27 mouse cellular contexts compared by ENCODE assay signal in genomic region chr6:134721729-134722269, GRCm38 (mm10).
DNase-seq lines count a peak whose midpoint lies in the region; ATAC-seq and TF ChIP-seq lines count a peak whose summit lies in the region.
"Had no signal": no experiment of that assay in that cellular context is flagged by ENCODE, and none has a peak within 500 bp of the region (broad histone marks: within the 10 kb centered on the region; RNA-seq: fewer than 3 reads in every experiment).

No protein-coding gene starts in this region.

- TF ChIP-seq POLR2A in brain, embryonic 14.5 days (IDR thresholded peaks at IDR 0.05; ENCODE audit: borderline replicate concordance, extremely low read depth, insufficient read depth, insufficient read length, poor library complexity, severe bottlenecking) = no peak
- no peak for TF ChIP-seq POLR2A in limb, embryonic 14.5 days (IDR thresholded peaks at IDR 0.05; ENCODE audit: borderline replicate concordance, extremely low read depth, insufficient read depth, insufficient read length)

- no peak overlapping the region for H3K4me2 ChIP-seq in lung, embryonic 14.5 days
- H3K4me2 ChIP-seq in limb, embryonic 14.5 days (replicated peaks; ENCODE audit: low read depth, low read length, severe bottlenecking) = no peak overlapping the region
- H3K4me2 ChIP-seq: intestine, embryonic 15.5 days; liver, embryonic 11.5 days had no signal

- no peaks in the 10 kb centered on the region for H3K9me3 ChIP-seq in lung, embryonic 14.5 days (ENCODE audit: low read depth, low read length)
- H3K9me3 ChIP-seq in limb, embryonic 14.5 days (ENCODE audit: control insufficient read depth, low read length) = no peaks in the 10 kb centered on the region
- H3K9me3 ChIP-seq: G1E; hindbrain, embryonic 10.5 days; intestine, embryonic 15.5 days; midbrain, embryonic 10.5 days had no signal

- no peaks in the 10 kb centered on the region for H3K4me1 ChIP-seq in lung, embryonic 14.5 days (ENCODE audit: insufficient read depth)
- H3K4me1 ChIP-seq in limb, embryonic 14.5 days (ENCODE audit: control insufficient read depth, insufficient read depth, low read length) = no peaks in the 10 kb centered on the region
- H3K4me1 ChIP-seq: hindbrain, embryonic 10.5 days; midbrain, embryonic 10.5 days had no signal

- DNase-seq in heart, adult 11 months = peak; percentile 41
- no peak for DNase-seq in heart, postnatal 36 days
- DNase-seq in lung, embryonic 14.5 days = peak; percentile 59
- DNase-seq in lung, postnatal 25 days (ENCODE audit: low spot score) = no peak
- DNase-seq in brain, embryonic 14.5 days (ENCODE audit: low read depth) = peak; percentile 24
- peak; percentile 42 for DNase-seq in limb, embryonic 14.5 days (ENCODE audit: low spot score)
- DNase-seq in right cerebral cortex, postnatal 10 days (ENCODE audit: low spot score in 2 of 2) = no peak
- DNase-seq: adrenal gland, postnatal 36 days; B cell, adult 2 months; cerebellum, adult 11 months; cerebellum, adult 9-11 months; forebrain, postnatal 0 days; gastrocnemius, postnatal 36 days; kidney, adult 8-10 months; kidney, postnatal 14 days; left cerebral cortex, postnatal 4 days; lung, adult 18-20 months; retina, postnatal 1 day; thymus, adult 18-20 months; thymus, postnatal 36 days had no signal

- no peaks in the 10 kb centered on the region for H3K27me3 ChIP-seq in lung, embryonic 14.5 days (ENCODE audit: insufficient read depth, low read length)
- no peaks in the 10 kb centered on the region for H3K27me3 ChIP-seq in limb, embryonic 14.5 days (ENCODE audit: control insufficient read depth, insufficient read depth, low read length)
- H3K27me3 ChIP-seq: CH12.LX; intestine, embryonic 15.5 days; Patski had no signal

- H3K27ac ChIP-seq in lung, embryonic 14.5 days (ENCODE audit: low read depth) = no peak overlapping the region
- no peak overlapping the region for H3K27ac ChIP-seq in limb, embryonic 14.5 days (replicated peaks; ENCODE audit: low read depth, low read length)
- H3K27ac ChIP-seq: hindbrain, embryonic 10.5 days; intestine, embryonic 15.5 days; midbrain, embryonic 10.5 days had no signal

- TF ChIP-seq CTCF in lung, embryonic 14.5 days (IDR thresholded peaks at IDR 0.05; ENCODE audit: low read depth) = no peak
- no peak for TF ChIP-seq CTCF in brain, embryonic 14.5 days (IDR thresholded peaks at IDR 0.05; ENCODE audit: borderline replicate concordance, extremely low read depth, insufficient read depth, insufficient read length)

- intact Hi-C loops in heart, postnatal 36 days (cut with DNase I) = no loop called here

- 68% methylated on average over 6 of the region's 6 CpGs for WGBS in lung, embryonic 14.5 days
- 68% methylated on average over 6 of the region's 6 CpGs for WGBS in limb, embryonic 14.5 days

- peaks cover 66% of the 10 kb centered on the region for H3K36me3 ChIP-seq in lung, embryonic 14.5 days (ENCODE audit: insufficient read depth)
- H3K36me3 ChIP-seq in limb, embryonic 14.5 days (ENCODE audit: control insufficient read depth, insufficient read depth, low read length) = peaks cover 72% of the 10 kb centered on the region
- H3K36me3 ChIP-seq: intestine, embryonic 15.5 days had no signal

- H3K4me3 ChIP-seq in lung, embryonic 14.5 days (ENCODE audit: low read depth, low read length) = no peak overlapping the region
- no peak overlapping the region for H3K4me3 ChIP-seq in limb, embryonic 14.5 days (replicated peaks; ENCODE audit: low read length)
- H3K4me3 ChIP-seq: hindbrain, embryonic 10.5 days; intestine, embryonic 15.5 days; midbrain, embryonic 10.5 days had no signal

- peak; percentile 41 for ATAC-seq in lung, embryonic 14.5 days (ENCODE audit: insufficient read depth)
- peak; percentile 84 for ATAC-seq in limb, embryonic 14.5 days (ENCODE audit: low FRiP score, low read depth)
- ATAC-seq: forebrain, postnatal 0 days; intestine, embryonic 15.5 days; Patski had no signal

- H3K9ac ChIP-seq in lung, embryonic 14.5 days = no peak overlapping the region
- H3K9ac ChIP-seq in limb, embryonic 14.5 days (ENCODE audit: low read depth, low read length, severe bottlenecking) = no peak overlapping the region
- H3K9ac ChIP-seq: forebrain, postnatal 0 days; intestine, embryonic 15.5 days had no signal

Comparison
In these comparisons a context has a peak if more than half of its experiments do, and no peak if none do; other contexts are left out.
1. DNase-seq: peak in heart, adult 11 months (single experiment), lung, embryonic 14.5 days (single experiment), brain, embryonic 14.5 days (single experiment) and limb, embryonic 14.5 days (single experiment); none in heart, postnatal 36 days (0 of 2), lung, postnatal 25 days (single experiment) and right cerebral cortex, postnatal 10 days (0 of 2).